Mouse (Mus musculus): ENCODE results near the gene Morc3. TPM values are rescaled to one million over a fixed set of nuclear protein-coding genes. Genes with fewer than 3 reads are reported as not detected.

The Morc3 gene
- total RNA-seq, 4 experiments from 2014 or later, result 27.7 to 34.8 (median 29.4) TPM

DNA sequence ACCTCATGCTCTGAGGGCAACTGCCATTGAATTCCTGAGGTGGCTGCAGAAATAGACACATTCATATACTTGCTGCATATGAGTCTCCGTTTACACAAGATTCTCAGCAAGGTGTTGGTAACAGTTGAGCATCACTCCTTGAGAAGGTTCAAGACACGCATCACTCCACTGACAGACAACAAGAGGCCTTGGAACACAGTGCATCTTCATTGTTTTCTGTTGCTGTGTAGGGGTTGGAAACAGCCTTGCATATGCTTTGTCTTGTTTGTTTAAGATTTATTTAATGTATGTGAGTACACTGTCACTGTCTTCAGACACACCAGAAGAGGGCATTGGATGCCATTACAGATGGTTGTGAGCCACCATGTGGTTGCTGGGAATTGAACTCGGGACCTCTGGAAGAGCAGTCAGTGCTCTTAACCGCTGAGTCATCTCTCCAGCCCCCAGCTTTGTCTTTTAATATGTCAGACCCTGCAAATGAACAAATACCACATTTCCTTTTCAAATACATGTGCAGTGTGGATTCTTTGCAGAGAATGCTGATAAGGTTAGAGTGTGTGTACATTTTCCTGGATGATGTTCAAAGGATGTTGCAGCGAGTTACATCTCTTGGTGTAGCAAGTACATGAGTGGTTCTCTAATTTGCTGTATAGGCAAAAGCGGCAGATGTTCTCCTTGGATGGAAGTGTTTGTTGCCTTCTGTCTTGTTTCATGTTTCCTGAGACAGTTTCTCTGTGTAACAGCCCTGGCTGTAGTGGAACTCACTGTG is 45.9 kb downstream of the Morc3 start:
- DNase-seq (ENCODE audit: low spot score in 2 of 2), result no peak

DNA sequence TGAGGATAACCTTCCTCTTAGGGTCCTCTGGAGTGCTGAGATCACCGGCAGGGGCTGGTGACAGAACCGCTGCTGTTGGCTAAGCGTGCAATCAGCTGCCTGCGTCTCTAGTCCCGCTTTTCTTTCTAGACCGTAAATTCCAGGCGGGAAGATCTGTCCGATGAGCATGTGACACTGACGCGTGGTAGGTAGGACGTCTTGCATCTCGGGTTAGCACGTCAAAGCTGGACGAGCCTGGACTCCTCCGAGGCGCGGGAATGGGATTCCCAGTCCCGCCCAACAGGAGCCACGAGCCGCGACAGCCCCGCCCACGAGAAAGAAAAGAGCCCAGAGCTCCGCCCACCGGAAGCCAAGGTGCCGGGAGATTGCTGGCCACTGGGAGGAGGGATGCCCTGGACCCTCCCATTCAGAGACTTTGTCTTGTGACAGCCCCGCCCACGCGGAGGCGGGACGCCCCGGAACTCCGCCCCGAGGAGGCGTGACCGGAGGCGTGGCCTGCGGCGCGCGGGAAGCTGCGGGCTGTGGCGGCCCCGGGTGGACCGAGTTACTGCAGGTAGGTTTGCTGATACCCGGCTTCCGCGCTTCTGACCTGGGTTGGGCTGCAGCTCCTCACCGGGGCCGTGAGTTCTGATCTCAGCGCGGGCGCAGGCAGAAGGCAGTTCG is 51.6 kb downstream of the Morc3 start, which contains the start of gene Chaf1b:
Gene Chaf1b, plus strand, starts transcription at position 479 of the 663 bp plus-strand sequence.
- DNase-seq (ENCODE audit: low spot score in 2 of 2), result peak; percentile 81 to 95

DNA sequence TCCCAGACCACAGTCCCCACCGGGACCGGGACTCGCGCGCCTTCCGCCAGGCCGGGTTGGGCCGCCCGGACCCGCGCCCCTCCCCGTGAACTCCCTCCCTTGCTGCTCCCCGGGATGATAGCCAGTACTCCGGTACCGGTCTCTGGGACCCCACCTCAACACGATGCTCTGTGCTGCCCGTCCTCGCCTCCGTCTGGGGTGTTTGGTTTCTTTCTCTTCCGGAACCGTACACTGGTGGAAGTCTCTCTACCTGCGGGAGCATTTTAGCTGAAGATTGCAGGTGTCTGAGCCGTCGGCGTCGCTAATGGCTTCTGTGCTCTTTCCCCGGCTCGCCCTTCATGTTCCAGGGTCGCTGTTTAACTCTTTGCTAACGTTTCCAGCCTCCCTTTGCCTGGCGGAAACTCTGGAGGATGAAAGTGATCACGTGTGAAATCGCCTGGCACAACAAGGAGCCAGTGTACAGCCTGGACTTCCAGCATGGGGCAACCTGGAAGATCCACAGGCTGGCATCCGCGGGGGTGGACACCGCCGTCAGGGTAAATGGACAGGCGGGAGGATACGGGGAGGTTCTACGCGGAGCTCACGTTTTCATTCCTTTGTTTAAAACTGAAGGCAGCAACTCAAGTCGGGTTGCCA is 52.3 kb downstream of the Morc3 start:
- DNase-seq (ENCODE audit: low spot score in 2 of 2), result no peak

DNA sequence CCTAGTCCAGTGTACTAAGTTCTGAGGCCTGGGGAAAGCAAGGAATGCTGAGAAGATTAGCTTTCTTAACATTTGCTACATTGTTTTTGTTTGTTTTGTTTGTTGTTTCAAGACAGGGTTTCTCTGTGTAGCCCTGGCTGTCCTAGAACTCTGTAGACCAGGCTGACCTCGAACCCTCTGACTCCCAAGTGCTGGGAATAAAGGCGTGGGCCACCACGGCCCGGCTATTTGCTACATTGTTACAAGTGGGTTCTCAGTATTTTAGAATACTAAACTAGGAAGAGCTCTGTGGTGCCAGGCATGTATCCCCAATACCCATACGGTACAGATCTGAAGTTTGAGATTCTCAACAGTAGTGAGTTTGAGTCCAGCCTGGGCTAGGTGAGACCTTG is 52.8 kb downstream of the Morc3 start:
- no peak for DNase-seq (ENCODE audit: low spot score in 2 of 2)

DNA sequence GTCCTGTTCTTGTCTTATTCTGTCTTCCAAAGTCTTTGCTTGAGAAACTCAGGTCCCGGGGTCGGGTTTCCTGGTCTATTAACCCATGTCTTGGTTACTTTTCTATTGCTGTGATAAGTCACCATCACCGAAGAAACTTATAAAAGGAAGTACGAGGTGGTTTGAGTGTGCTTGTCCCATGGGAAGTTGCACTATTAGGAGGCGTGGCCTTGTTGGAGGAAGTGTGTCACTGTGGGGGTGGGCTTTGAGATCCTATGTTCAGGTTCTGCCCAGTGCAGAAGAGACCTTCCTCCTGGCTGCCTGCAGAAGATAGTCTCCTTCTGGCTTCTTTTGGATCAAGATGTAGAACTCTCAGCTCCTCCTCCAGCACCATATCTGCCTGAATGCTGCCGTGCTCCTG is 56.6 kb downstream of the Morc3 start:
- no peak for DNase-seq (ENCODE audit: low spot score in 2 of 2)

DNA sequence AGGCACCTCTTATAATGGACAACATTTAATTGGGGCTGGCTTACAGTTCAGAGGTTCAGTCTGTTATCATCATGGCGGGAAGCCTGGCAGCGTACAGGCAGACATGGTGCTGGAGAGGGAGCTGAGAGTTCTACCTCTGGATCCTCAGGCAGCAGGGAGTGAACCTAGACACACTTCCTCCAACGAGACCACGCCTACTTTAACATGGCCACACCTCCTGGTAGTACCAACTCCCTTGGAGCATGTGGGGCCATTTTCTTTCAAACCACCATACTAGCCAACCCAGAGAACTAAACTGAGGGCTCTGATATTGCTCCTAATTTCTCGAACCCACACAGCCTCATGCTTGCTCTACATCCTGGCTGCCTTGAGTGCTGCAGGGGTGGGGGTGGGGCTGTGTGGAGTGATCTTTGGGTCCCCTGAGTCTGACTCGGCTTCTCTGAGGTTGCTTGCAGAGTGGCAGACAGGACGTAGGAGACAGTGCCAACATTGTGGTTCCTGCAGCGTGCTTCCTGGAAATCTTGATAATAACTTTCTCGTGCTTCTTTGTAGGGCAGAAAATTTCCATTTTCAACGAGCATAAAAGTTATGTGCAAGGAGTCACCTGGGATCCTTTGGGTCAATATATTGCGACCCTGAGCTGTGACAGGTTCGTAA is 59.2 kb downstream of the Morc3 start:
- DNase-seq (ENCODE audit: low spot score in 2 of 2), result no peak

DNA sequence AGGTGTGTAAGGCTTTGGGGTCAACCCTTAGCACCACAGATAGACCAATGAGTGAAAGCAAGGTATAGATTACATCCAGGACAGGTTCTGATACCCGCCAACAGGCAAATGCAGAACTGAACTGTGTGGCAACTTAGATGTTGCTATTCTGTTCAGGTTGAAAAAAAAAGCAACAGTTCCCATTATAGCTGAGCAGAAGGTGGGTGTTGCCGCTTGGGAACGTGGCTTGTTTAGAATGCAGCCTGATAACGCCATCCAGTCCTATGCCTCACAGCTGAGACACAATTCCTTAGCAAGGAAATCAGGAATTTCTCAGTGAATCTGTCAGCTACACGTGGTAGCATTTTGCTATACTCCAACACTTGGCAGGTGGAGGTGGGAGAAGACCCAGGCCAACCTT is 61.4 kb downstream of the Morc3 start:
- no peak for DNase-seq (ENCODE audit: low spot score in 2 of 2)

DNA sequence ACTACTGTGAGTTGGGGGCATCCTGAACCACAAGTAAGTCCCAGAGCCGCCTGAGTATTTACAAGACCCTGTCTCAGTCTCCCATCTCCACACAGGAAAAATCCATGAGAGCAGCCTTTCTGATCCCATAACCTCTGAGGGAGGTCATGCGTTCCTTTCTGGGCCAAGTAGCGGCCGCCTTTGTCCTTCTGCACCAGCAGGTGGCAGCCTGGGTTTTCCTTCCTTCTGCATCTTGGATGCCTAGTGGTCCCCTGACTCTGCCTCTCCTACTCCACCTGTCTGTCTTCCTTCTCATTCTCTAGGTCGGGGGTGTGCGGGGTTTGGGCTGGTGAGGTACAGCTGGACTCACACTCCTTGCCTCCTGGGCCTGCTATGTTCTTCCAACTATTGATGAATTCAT is 71.1 kb downstream of the Morc3 start:
- no peak for DNase-seq (ENCODE audit: low spot score in 2 of 2)

DNA sequence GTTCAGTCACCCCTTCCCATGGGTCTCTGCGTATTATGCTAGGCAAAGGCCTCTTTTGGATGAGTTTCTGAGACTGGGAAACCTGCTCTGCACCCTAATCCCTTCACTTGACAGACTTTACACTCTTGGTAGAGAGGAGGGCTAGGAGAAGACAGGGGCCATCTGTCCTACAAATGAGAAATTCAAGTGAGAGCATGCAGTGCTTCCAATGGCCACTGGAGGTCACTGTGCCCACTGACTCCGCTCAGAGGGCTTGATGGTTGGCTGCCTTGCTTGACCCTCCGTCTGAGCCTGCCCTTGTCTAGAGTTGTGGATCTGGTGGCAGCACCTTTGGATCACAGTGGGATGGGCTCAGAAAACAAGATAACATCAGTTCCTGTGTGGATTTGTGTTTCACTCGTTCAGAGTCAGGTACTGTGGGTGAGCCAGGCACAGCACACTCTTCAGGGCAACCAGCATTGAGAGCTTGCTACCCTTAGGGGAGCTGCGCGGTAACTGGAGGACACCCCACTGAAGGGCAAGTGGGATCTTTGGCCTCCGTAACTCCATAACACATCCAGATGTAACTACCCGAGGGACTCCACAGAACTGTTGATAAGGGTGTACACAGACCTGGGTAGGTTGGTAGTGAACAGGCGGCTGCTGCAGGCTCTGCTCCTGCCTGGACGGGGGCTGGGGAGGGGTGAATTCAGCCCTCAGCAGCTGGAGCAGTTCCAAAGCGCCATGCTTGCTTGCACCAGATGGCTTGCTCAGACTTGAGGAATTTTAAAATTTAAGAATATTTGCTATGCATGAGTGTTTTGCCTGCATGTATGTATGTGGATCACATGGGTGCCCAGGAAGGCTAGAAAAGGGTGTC is 74.5 kb downstream of the Morc3 start:
- peak in 1 of 2 experiments; percentile 60 for DNase-seq (ENCODE audit: low spot score in 2 of 2)

DNA sequence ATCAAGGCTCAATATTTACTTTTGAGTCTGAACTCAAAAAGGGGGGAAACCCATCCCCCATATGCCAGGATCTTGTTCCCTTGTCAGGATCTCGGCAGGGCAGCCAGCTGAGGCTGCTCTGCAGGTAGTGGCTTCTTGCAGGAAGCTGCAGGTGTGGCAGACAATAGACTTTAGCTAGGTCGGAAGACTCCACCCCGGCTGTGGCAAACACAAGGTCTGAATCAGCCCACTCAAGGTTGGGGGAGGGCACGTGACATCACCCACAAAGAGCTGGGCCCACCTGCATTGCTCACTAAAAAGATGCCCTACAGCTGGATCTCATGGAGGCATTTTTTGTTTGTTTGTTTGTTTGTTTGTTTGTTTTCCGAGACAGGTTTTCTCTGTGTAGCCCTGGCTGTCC is 75.8 kb downstream of the Morc3 start:
- DNase-seq (ENCODE audit: low spot score in 2 of 2), result no peak

DNA sequence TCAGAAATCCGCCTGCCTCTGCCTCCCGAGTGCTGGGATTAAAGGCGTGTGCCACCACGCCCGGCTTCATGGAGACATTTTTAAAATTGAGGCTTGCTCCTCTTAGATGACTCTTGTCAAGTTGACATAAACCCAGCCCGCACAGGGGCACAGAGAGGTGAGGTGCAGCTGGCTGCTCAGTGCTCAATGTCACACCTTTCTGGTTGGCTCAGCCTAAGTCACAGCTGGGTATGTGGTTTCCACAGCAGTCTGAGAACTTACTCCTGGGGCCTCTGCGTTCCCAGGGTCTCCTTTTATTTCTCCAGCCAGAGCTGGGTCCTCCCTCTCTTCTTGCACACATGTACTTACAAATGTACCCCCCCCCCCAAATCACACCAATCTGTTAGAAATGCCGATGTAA is 76.3 kb downstream of the Morc3 start:
- DNase-seq (ENCODE audit: low spot score in 2 of 2), result no peak

DNA sequence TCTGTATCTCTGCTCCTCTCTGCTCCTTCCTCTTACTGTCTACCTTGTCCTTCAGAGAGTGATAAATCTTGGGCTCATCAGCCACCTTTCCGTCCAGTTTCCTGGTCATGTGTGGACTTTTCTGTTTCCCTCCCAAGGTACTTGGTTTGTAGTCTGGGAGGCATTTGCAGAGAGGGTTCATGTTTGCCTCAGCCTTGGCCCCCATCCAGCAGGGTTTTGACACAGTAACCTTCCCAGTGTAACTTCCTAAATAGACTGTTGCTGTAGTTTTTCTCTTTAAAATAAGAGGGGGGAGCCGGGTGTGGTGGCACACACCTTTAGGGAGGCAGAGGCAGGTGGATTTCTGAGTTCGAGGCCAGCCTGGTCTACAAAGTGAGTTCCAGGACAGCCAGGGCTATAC is 78.0 kb downstream of the Morc3 start:
- no peak for DNase-seq (ENCODE audit: low spot score in 2 of 2)

DNA sequence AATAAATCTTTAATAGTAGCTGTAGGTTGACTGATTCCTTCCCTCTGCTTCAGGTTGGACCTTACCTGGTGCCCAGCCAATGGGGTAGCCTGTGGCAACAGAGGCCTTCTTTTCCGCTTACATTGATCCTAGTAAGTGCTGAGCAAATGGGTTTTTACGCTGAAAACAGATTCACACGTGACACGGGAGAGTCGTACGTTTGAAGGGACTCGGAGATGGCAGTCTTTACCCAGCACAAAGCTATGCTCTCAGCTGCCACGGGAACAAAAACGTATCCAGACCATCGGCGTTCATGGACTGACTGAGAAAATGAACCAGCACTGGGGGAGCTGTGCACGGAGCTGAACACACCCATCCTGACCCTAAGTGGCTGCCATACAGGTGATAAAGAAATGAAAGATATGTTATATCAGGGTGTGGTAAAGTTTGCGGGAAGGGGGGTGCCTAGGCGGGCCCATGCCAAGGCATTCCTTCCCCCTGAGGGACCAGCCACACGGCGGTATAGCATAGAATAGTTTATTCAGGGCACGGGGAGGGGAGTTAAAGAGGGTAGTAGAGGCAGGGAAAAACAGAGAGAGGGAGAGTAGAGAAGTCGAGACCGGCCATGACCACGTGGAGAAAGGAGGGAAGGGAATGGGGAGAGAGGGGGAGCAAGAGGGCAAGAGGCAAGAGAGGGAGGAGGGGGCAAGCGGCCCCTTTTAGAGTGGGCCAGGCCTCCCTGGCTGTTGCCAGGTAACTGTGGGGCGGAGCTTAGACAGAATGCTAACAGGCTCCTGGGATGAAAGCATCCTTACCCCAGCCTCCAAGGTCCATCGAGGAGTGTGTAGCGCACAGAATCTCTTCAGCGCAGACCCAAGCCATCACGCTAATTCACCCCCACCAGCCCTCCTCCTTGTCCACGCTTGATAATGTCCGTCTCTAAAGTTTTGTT is 79.1 kb downstream of the Morc3 start:
- DNase-seq (ENCODE audit: low spot score in 2 of 2), result no peak

DNA sequence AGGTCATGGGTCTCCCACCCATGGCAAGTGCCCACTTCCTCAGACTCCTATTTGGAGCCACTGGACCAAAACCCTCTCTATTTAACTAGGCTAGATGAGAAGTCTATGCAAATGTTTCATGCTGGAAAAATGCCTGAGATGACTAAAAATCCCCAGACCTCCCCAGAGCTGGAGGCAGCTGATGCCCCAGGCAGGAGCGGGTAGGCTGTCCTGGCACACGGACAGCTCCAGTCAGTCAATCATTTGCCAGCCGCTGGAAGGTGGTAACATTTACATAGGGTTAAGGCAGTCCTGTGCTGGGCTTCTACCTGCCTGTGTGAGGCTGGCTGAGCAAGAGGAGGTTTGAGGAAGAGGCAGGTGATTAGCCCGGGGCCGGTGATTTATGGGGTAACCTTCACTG is 80.2 kb downstream of the Morc3 start:
- DNase-seq (ENCODE audit: low spot score in 2 of 2), result no peak

DNA sequence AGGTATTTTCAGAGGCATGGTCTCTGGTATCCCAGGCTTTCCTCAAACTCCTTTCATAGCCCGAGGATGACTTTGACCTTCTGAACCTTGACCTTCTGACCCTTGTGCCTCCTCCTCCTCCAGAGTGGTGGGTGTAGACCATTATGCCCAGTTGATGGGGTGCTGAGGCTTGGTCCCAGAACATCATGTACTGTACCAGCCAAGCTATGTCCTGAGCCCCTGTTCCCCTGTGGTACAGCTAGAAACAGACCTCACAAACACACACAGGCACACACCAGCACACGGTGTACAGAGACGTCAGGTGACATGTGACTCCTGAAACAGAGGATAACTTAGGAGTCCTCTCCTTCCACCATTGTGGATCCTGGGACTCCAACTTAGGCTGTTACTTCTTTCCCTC is 80.9 kb downstream of the Morc3 start:
- DNase-seq (ENCODE audit: low spot score in 2 of 2), result no peak

DNA sequence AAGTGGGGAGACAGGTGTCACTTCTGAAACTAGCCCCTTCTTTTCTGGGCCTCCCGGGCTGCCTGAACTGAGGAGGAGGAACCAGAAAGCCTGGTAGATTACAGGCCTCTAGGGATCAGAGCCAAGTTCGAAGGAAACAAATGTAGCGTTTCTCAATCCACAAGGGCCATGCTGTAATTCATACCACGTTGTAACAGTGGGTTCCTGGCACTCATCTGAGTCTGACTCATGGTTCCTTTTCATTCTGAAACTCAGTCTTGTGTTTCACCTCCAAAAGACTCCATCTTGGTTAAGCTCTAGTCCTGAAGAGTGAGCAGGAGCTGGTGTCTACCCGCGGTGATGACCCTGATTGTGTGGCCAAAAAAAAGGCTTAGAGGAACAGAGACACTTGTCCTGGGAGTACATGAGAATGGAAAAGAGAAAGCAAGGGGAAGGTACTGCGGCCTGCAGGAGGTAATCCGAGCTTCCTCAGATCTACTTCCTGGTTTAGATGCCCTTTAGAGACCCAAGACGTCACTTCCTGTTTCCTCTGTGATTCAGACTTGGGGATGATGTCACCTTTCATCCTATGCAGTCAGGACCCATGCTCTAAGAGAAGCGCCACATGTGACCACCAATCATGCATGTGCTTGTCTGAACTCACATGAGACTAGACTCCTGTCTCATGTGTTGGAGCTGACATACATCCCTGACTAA is 82.1 kb downstream of the Morc3 start:
- DNase-seq (ENCODE audit: low spot score in 2 of 2), result no peak

DNA sequence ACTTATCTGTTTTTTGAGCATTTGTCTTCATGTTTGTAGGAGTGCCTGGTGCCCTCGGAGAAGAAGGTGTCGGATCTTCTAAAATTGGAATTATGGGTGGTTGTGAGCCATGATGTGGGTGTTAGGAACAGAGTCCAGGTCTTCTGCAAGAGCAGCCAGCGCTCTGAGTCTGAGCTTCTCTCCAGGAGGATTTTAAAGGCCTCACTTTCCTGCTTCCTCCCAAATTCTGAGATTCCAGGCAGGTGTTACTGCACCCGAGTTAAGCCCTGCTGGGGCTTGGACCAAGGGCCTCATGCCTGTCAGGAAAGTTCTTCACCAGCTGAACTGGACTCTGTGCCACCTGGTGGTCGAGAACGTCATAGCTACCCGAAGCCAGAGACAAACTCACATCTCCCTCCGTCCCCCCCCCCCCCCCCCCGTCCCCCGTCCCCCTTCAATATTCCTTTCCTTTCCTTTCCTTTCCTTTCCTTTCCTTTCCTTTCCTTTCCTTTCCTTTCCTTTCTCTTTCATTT is 83.5 kb downstream of the Morc3 start:
- no peak for DNase-seq (ENCODE audit: low spot score in 2 of 2)

DNA sequence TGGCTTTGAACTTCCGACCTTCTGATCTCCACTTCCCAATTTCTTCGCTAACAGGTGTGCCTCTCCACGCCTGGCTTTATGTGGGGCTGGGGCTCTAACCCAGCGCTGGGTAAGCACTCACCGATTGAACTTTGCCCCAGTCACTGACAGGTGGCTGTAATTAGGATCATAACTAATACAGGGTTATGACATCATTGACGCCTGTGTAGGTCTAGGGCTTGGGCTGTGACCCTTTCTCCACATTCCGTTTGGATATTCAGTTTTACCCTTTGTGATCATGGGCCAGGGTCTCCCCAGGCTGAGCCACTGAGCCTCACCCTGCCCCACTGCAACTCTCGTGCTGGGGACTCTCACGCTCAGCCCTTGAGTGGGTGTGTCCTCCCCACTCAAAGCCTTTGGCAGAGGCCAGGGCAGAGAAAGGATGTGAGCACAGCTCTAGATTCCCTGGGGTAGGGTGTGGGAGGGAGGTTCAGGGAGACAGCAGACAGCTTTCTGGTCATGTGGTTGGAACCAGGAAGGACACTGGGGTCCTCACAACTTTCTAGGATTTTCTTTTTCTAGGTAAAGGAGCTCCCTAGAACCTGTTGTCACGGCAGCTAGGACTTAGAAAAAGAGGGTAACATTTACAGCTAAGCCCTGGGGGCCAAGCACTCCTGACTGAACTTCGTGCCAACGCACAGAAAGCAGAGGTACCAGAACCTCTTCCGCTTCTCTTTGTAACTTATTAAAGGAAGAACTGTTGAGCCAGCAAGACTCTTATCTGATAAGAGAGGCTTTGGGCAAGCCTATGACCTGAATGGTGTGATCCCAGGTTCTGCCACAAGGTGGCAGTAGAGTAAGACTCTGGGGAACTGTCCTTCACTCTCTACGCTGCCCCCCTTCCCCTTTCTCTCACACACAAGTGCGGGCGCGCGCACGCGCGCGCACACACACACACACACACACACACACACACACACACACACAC is 86.1 kb downstream of the Morc3 start:
- DNase-seq (ENCODE audit: low spot score in 2 of 2), result peak in 1 of 2 experiments; percentile 59
